Mouse (Mus musculus) MEL (cell line): ENCODE data around the gene Cdk14. TPM values are rescaled to one million over a fixed set of nuclear protein-coding genes. Genes with fewer than 3 reads are reported as not detected.

ENCODE experiments used
- DNase-seq: peaks from one replicate; pipeline ENCODE4 v3.0.0; 2011; ENCODE audit warnings: low read depth, low spot score
- H3K27ac ChIP-seq: 2 replicates; pipeline ENCODE4 v1.5.1; 2012; ENCODE audit warnings: low read depth, mild to moderate bottlenecking, control low read depth, low read length, moderate library complexity; ENCODE audit not compliant: control insufficient read depth
- H3K27me3 ChIP-seq, 2 experiments: fragments of 150-350 bp in 1 of 2; sonication (generic) in 1 of 2; 2 replicates each; pipeline ENCODE4 v1.6.1; 2012; ENCODE audit warnings: low read length in 2 of 2, mild to moderate bottlenecking in 2 of 2, improper control_type of control experiment in 1 of 2, moderate library complexity in 1 of 2; ENCODE audit not compliant: insufficient read depth in 2 of 2, control insufficient read depth in 1 of 2
- H3K36me3 ChIP-seq, 2 experiments: 2 replicates each; pipeline ENCODE4 v1.6.1; 2012 to 2014; ENCODE audit warnings: low read length in 2 of 2, improper control_type of control experiment in 1 of 2, inconsistent platforms in 1 of 2, mild to moderate bottlenecking in 1 of 2; ENCODE audit not compliant: insufficient read depth in 2 of 2, control insufficient read depth in 1 of 2
- H3K4me1 ChIP-seq, 2 experiments: fragments of 150-350 bp in 1 of 2; sonication (generic) in 1 of 2; 2 replicates each; pipeline ENCODE4 v1.6.1; 2012; ENCODE audit warnings: low read length in 2 of 2, improper control_type of control experiment in 1 of 2, mild to moderate bottlenecking in 1 of 2; ENCODE audit not compliant: insufficient read depth in 2 of 2, control insufficient read depth in 1 of 2
- H3K4me3 ChIP-seq, 2 experiments: fragments of 150-350 bp in 1 of 2; sonication (generic) in 1 of 2; 2 replicates each; pipeline ENCODE4 v1.5.1; 2012; ENCODE audit warnings: low read depth in 2 of 2, low read length in 2 of 2, mild to moderate bottlenecking in 2 of 2, moderate library complexity in 2 of 2, control low read depth in 1 of 2, improper control_type of control experiment in 1 of 2; ENCODE audit not compliant: control insufficient read depth in 1 of 2, insufficient read depth in 1 of 2
- H3K79me2 ChIP-seq: 2 replicates; pipeline ENCODE4 v1.6.1; 2012; ENCODE audit warnings: mild to moderate bottlenecking, low read length, moderate library complexity; ENCODE audit not compliant: control insufficient read depth, poor library complexity, insufficient read depth
- H3K9ac ChIP-seq: 2 replicates; pipeline ENCODE4 v1.6.1; 2012; ENCODE audit warnings: low read depth, mild to moderate bottlenecking, control low read depth, low read length, moderate library complexity; ENCODE audit not compliant: control insufficient read depth, poor library complexity, severe bottlenecking
- H3K9me3 ChIP-seq: fragments of 150-350 bp; sonication (generic); replicated peaks from 2 replicates; pipeline ENCODE4 v1.6.1; 2012; ENCODE audit warnings: mild to moderate bottlenecking, low read length, improper control_type of control experiment, moderate library complexity; ENCODE audit not compliant: insufficient read depth
- BHLHE40 ChIP-seq: IDR thresholded peaks from 2 replicates; pipeline ENCODE4 v1.6.1; 2012; ENCODE audit warnings: low read depth, mild to moderate bottlenecking, inconsistent platforms, low read length, improper control_type of control experiment, borderline replicate concordance
- CHD1 ChIP-seq: IDR thresholded peaks from 2 replicates; pipeline ENCODE4 v1.6.1; 2012; ENCODE audit warnings: low read depth, mild to moderate bottlenecking, inconsistent platforms, low read length, improper control_type of control experiment
- CTCF ChIP-seq, 3 experiments: IDR thresholded peaks in 2 of 3; conservative IDR thresholded peaks in 1 of 3; 2 replicates each; pipeline ENCODE4 v1.5.1; 2011 to 2012; ENCODE audit warnings: low read length in 3 of 3, low read depth in 2 of 3, mild to moderate bottlenecking in 2 of 3, improper control_type of control experiment in 1 of 3, inconsistent platforms in 1 of 3, mixed read lengths in 1 of 3, moderate library complexity in 1 of 3; ENCODE audit not compliant: control insufficient read depth in 1 of 3, insufficient read depth in 1 of 3, poor library complexity in 1 of 3, severe bottlenecking in 1 of 3
- E2F4 ChIP-seq: IDR thresholded peaks from 2 replicates; pipeline ENCODE4 v1.6.1; 2011; ENCODE audit warnings: low read depth, low read length, improper control_type of control experiment, borderline replicate concordance
- ELF1 ChIP-seq: IDR thresholded peaks from 2 replicates; pipeline ENCODE4 v1.6.1; 2014; ENCODE audit warnings: low read depth, mild to moderate bottlenecking, inconsistent platforms, low read length, improper control_type of control experiment, moderate library complexity
- EP300 ChIP-seq, 2 experiments: IDR thresholded peaks; 2 replicates each; pipeline ENCODE4 v1.6.1; 2011; ENCODE audit warnings: improper control_type of control experiment in 2 of 2, low read length in 2 of 2, low read depth in 1 of 2, mild to moderate bottlenecking in 1 of 2
- GABPA ChIP-seq: IDR thresholded peaks from 2 replicates; pipeline ENCODE4 v1.6.1; 2012; ENCODE audit warnings: low read depth, mild to moderate bottlenecking, inconsistent platforms, low read length, improper control_type of control experiment, moderate library complexity
- GATA1 ChIP-seq: IDR thresholded peaks from 2 replicates; pipeline ENCODE4 v1.6.1; 2011; ENCODE audit warnings: low read depth, low read length, improper control_type of control experiment
- JUND ChIP-seq: IDR thresholded peaks from 2 replicates; pipeline ENCODE4 v1.6.1; 2011; ENCODE audit warnings: low read depth, mild to moderate bottlenecking, improper control_type of control experiment, low read length
- MAFK ChIP-seq: IDR thresholded peaks from 2 replicates; pipeline ENCODE4 v1.6.1; 2011; ENCODE audit warnings: low read depth, mild to moderate bottlenecking, low read length, improper control_type of control experiment, borderline replicate concordance
- MEF2A ChIP-seq: IDR thresholded peaks from 2 replicates; pipeline ENCODE4 v1.6.1; 2014; ENCODE audit warnings: low read depth, mild to moderate bottlenecking, inconsistent platforms, low read length, improper control_type of control experiment; ENCODE audit not compliant: poor library complexity, insufficient replicate concordance, severe bottlenecking; ENCODE audit errors: extremely low read depth
- MXI1 ChIP-seq: IDR thresholded peaks from 2 replicates; pipeline ENCODE4 v1.6.1; 2011; ENCODE audit warnings: mild to moderate bottlenecking, low read depth, low read length, improper control_type of control experiment
- MYB ChIP-seq: IDR thresholded peaks from 2 replicates; pipeline ENCODE4 v1.6.1; 2011; ENCODE audit warnings: mild to moderate bottlenecking, low read depth, low read length, improper control_type of control experiment
- MYC ChIP-seq: IDR thresholded peaks from 2 replicates; pipeline ENCODE4 v1.6.1; 2011; ENCODE audit warnings: low read depth, mild to moderate bottlenecking, low read length, improper control_type of control experiment, moderate library complexity
- NELFE ChIP-seq: IDR thresholded peaks from 2 replicates; pipeline ENCODE4 v1.6.1; 2011; ENCODE audit warnings: low read depth, low read length, improper control_type of control experiment
- NRF1 ChIP-seq: IDR thresholded peaks from 2 replicates; pipeline ENCODE4 v1.6.1; 2014; ENCODE audit warnings: low read depth, mild to moderate bottlenecking, inconsistent platforms, low read length, improper control_type of control experiment, moderate library complexity; ENCODE audit not compliant: poor library complexity, insufficient read depth, severe bottlenecking
- POLR2AphosphoS2 ChIP-seq: IDR thresholded peaks from 2 replicates; pipeline ENCODE4 v1.6.1; 2011; ENCODE audit warnings: low read length, improper control_type of control experiment
- POLR2AphosphoS5 ChIP-seq: IDR thresholded peaks from 2 replicates; pipeline ENCODE4 v1.6.1; 2012; ENCODE audit warnings: low read depth, borderline replicate concordance, mild to moderate bottlenecking, inconsistent platforms, low read length, moderate library complexity, mixed read lengths
- RAD21 ChIP-seq: IDR thresholded peaks from 2 replicates; pipeline ENCODE4 v1.6.1; 2011; ENCODE audit warnings: mild to moderate bottlenecking, low read depth, low read length, improper control_type of control experiment
- RCOR1 ChIP-seq: IDR thresholded peaks from 2 replicates; pipeline ENCODE4 v1.6.1; 2012; ENCODE audit warnings: low read depth, mild to moderate bottlenecking, inconsistent platforms, low read length, improper control_type of control experiment
- SIN3A ChIP-seq: IDR thresholded peaks from 2 replicates; pipeline ENCODE4 v1.6.1; 2012; ENCODE audit warnings: low read length, improper control_type of control experiment, inconsistent platforms
- SMC3 ChIP-seq: IDR thresholded peaks from 2 replicates; pipeline ENCODE4 v1.6.1; 2011; ENCODE audit warnings: low read depth, low read length, improper control_type of control experiment
- TBP ChIP-seq: IDR thresholded peaks from 2 replicates; pipeline ENCODE4 v1.8.0; 2011; ENCODE audit warnings: low read depth, low read length, improper control_type of control experiment
- ZC3H11A ChIP-seq: IDR thresholded peaks from 2 replicates; pipeline ENCODE4 v1.6.1; 2012; ENCODE audit warnings: low read depth, mild to moderate bottlenecking, inconsistent platforms, low read length, improper control_type of control experiment
- ZKSCAN1 ChIP-seq: IDR thresholded peaks from 2 replicates; pipeline ENCODE4 v1.6.1; 2012; ENCODE audit warnings: low read depth, mild to moderate bottlenecking, inconsistent platforms, low read length, improper control_type of control experiment, moderate library complexity
- ZMIZ1 ChIP-seq: IDR thresholded peaks from 2 replicates; pipeline ENCODE4 v1.6.1; 2012; ENCODE audit warnings: low read depth, mild to moderate bottlenecking, inconsistent platforms, low read length, improper control_type of control experiment, moderate library complexity
- polyA plus RNA-seq, 2 experiments: library from polyadenylated mRNA; stranded (reverse) in 1 of 2; unstranded in 1 of 2; fragments of >175 nt in 1 of 2; fragments of >200 nt in 1 of 2; gene quantifications; 2 replicates each; pipeline versions ENCODE4 v1.2.1 to v1.2.4; 2012; ENCODE audit warnings: low replicate concordance in 2 of 2, low read depth in 1 of 2; ENCODE audit not compliant: insufficient read length in 2 of 2, insufficient read depth in 1 of 2, missing spikeins in 1 of 2
- total RNA-seq: library from RNA; depleted of rRNA; stranded (reverse); fragments of 300-350 nt; gene quantifications from 2 replicates; pipeline ENCODE4 v1.2.3, GENCODE M21; 2012

Gene Cdk14
- total and polyA plus RNA-seq, 3 experiments: not detected

- H3K27ac ChIP-seq: no peak overlapping the region
- H3K9ac ChIP-seq: no peak overlapping the region
- no peaks in the 10 kb centered on the region for H3K4me1 ChIP-seq
- no peaks in the 10 kb centered on the region for H3K27me3 ChIP-seq
- H3K36me3 ChIP-seq: no peaks in the 10 kb centered on the region
- DNase-seq: no peak
- no peak for TF ChIP-seq MEF2A
- no peak for TF ChIP-seq ZC3H11A
- TF ChIP-seq POLR2AphosphoS5: no peak
- no peak for TF ChIP-seq MYC
- TF ChIP-seq RAD21: no peak
- no peak for TF ChIP-seq MYB
- no peak for TF ChIP-seq SMC3
- TF ChIP-seq NRF1: no peak
- no peak for TF ChIP-seq SIN3A
- TF ChIP-seq ZMIZ1: no peak
- TF ChIP-seq ELF1: no peak
- TF ChIP-seq NELFE: no peak
- TF ChIP-seq CTCF (IDR thresholded peaks at IDR 0.05 in 2 of 3, conservative IDR thresholded peaks at IDR 0.05 in 1 of 3; ENCODE audit: control insufficient read depth in 1 of 3, insufficient read depth in 1 of 3, low read depth in 2 of 3, low read length in 3 of 3, poor library complexity in 1 of 3, severe bottlenecking in 1 of 3): no peak
- no peak for TF ChIP-seq E2F4
- TF ChIP-seq JUND: no peak
- TF ChIP-seq MXI1: no peak
- TF ChIP-seq MAFK: no peak
- no peak for TF ChIP-seq RCOR1
- no peak for TF ChIP-seq EP300 (IDR thresholded peaks at IDR 0.05; ENCODE audit: low read depth in 1 of 2, low read length in 2 of 2)
- no peak for TF ChIP-seq POLR2AphosphoS2
- no peaks in the 10 kb centered on the region for H3K79me2 ChIP-seq
- H3K4me3 ChIP-seq: no peak overlapping the region
- no peaks in the 10 kb centered on the region for H3K9me3 ChIP-seq
Measured at GRCm38 (mm10) chr5:5274318-5274717, 145.8 kb downstream of the Cdk14 start.

- no peaks in the 10 kb centered on the region for H3K4me1 ChIP-seq
- TF ChIP-seq BHLHE40 (no peak), POLR2AphosphoS5 (no peak), ZC3H11A (no peak), E2F4 (no peak), MXI1 (no peak), MEF2A (no peak), ZKSCAN1 (no peak), GABPA (no peak), RAD21 (no peak), CHD1 (no peak), GATA1 (no peak), TBP (no peak), ELF1 (no peak)
- TF ChIP-seq, all 39 proteins: peak for 0
Measured at GRCm38 (mm10) chr5:5266787-5267126, 153.4 kb downstream of the Cdk14 start.

More at GRCm38 (mm10) chr5:5266787-5267126, 153.4 kb downstream of the Cdk14 start:
- no peaks in the 10 kb centered on the region for H3K27me3 ChIP-seq
- H3K27ac ChIP-seq: no peak overlapping the region
- no peak overlapping the region for H3K9ac ChIP-seq
- H3K79me2 ChIP-seq: no peaks in the 10 kb centered on the region
- no peak overlapping the region for H3K4me3 ChIP-seq
- no peaks in the 10 kb centered on the region for H3K36me3 ChIP-seq
- no peaks in the 10 kb centered on the region for H3K9me3 ChIP-seq
- no peak for DNase-seq
